Mouse (Mus musculus): ENCODE results near the gene Rab3gap1. TPM values are rescaled to one million over a fixed set of nuclear protein-coding genes. Genes with fewer than 3 reads are reported as not detected.
"Not testable (repeated sequence)": the region's sequence is repeated elsewhere in the genome, so short reads cannot be mapped to it uniquely, and the experiment has no call there.

Rab3gap1 gene
- polyA plus RNA-seq, 1 experiment from 2014 or later, result 25.8 TPM

GRCm38 (mm10) chr1:127943516-127943915, 74.9 kb downstream of the Rab3gap1 start:
- no peak overlapping the region for H3K4me3 ChIP-seq (ENCODE audit: low read depth, low read length)
- H3K36me3 ChIP-seq (ENCODE audit: control insufficient read depth, insufficient read depth, low read length), result peaks cover 36% of the 10 kb centered on the region
- no peak for ATAC-seq (replicated peaks; ENCODE audit: insufficient number of reproducible peaks, low FRiP score, low TSS enrichment)
- H3K9me3 ChIP-seq (replicated peaks; ENCODE audit: control insufficient read depth, low read length), result peaks cover 3% of the 10 kb centered on the region
- 79% methylated on average over 6 of the region's 6 CpGs for WGBS (ENCODE audit: insufficient replicate concordance)
- no peak overlapping the region for H3K9ac ChIP-seq (ENCODE audit: low read depth, low read length)
- H3K27me3 ChIP-seq (ENCODE audit: control insufficient read depth, insufficient read depth, low read length), result no peaks in the 10 kb centered on the region
- no peak overlapping the region for H3K4me2 ChIP-seq
- H3K27ac ChIP-seq (ENCODE audit: low read depth, low read length), result no peak overlapping the region
- no peaks in the 10 kb centered on the region for H3K4me1 ChIP-seq (ENCODE audit: control insufficient read depth, insufficient read depth, low read length)

DNA sequence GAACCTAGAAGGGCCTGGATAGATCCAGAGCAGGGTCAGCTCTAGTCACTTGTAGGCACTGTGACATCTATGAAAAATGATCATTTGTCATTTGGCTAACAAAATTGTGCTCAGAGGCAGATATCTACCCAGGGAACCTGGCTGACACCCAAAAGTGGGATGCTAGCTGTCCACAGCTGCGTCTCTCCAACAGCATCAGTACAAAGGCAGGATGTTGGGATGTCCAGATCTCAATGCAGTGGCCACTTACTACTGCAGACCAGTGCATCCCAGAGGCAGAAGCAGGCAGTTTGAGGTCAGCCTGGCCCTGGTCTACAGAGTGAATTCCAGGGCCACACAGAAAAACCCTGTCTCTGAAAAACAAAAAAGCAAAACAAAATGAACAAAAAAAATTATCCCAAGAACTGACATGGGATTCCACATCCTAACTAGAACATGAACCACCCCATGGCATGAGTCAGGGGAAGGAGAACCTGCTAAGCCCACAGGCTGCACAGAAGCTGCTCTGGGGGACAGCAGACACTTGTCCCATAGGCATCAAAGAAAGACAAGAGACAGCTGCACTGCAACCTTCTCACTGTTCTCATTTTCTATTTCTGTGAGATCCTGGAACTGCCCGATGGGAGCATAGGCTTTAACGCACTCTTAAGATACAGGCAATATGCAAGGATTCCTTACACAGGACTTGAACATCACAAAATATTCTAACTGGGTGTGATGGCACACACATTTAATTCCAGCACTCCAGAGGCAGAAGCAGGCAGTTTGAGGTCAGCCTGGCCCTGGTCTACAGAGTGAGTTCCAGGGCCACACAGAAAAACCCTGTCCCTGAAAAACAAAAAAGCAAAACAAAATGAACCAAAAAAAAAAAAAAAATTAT, 77.4 kb downstream of the Rab3gap1 start:
- Histone ChIP-seq H3K9ac (ENCODE audit: low read depth, low read length) (no peak overlapping the region), H3K36me3 (ENCODE audit: control insufficient read depth, insufficient read depth, low read length) (peaks cover 15% of the 10 kb centered on the region), H3K4me2 (no peak overlapping the region), H3K4me1 (ENCODE audit: control insufficient read depth, insufficient read depth, low read length) (no peaks in the 10 kb centered on the region; the same call in 1 of the 2 replicates), H3K27me3 (ENCODE audit: control insufficient read depth, insufficient read depth, low read length) (no peaks in the 10 kb centered on the region), H3K9me3 (replicated peaks; ENCODE audit: control insufficient read depth, low read length) (no peaks in the 10 kb centered on the region), H3K27ac (ENCODE audit: low read depth, low read length) (no peak overlapping the region), H3K4me3 (ENCODE audit: low read depth, low read length) (no peak overlapping the region)
- 73% methylated on average over 3 of the region's 3 CpGs for WGBS (ENCODE audit: insufficient replicate concordance)
- ATAC-seq (replicated peaks; ENCODE audit: insufficient number of reproducible peaks, low FRiP score, low TSS enrichment), result no peak

DNA sequence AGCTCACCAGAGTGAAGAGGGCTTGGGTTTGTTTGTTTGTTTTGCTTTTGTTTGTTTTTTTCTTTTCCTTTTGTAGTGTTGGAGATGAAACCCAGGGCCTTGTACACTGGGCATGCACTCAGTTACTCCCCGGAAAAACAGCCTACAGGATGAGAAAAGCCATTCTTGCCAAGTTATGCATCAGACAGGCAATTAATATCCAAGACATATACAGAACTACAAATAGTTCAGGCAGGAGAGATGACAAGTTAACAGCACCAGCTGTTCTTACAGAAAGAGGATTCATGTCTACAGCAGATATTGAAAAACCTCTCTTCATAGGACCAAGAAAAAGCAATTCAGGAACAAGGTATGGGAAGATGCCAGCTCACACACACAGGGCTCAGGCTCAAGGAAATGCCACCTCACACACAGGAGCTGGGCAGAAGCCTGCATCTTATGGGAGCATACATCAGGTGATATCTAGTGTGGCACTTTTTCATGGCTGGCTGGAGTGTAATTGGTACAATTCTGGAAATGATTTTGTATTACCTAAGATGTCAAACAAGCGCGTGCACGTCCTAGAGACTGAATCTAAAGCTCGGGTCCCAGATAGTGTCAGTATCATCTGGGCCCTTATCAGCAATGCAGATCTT, 78.2 kb downstream of the Rab3gap1 start:
- Histone ChIP-seq H3K27ac (ENCODE audit: low read depth, low read length) (no peak overlapping the region), H3K4me1 (ENCODE audit: control insufficient read depth, insufficient read depth, low read length) (no peaks in the 10 kb centered on the region; the same call in 1 of the 2 replicates), H3K36me3 (ENCODE audit: control insufficient read depth, insufficient read depth, low read length) (peaks cover 15% of the 10 kb centered on the region), H3K4me2 (no peak overlapping the region), H3K9ac (ENCODE audit: low read depth, low read length) (no peak overlapping the region), H3K9me3 (replicated peaks; ENCODE audit: control insufficient read depth, low read length) (no peaks in the 10 kb centered on the region), H3K27me3 (ENCODE audit: control insufficient read depth, insufficient read depth, low read length) (no peaks in the 10 kb centered on the region), H3K4me3 (ENCODE audit: low read depth, low read length) (no peak overlapping the region)
- 81% methylated on average over 5 of the region's 5 CpGs for WGBS (ENCODE audit: insufficient replicate concordance)
- ATAC-seq (replicated peaks; ENCODE audit: insufficient number of reproducible peaks, low FRiP score, low TSS enrichment), result no peak

DNA sequence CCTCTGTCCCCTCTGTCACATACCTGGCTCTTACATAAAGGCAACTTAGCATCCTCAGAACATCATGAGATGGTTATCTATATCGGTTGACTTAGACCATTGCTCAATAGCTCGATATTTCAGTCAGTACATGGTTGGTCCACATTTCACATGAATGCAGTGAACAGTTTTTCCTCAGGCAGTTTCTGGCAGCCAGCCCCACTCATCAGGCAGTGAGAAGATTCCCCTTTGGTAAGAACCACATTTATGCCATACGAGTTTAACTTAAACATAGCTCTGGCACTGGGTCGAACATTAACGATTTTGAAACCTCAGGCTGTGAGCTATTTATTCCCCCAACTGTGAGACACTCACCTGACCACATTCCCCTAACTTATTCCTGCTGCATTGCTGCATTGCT, 80.2 kb downstream of the Rab3gap1 start:
- Histone ChIP-seq H3K27me3 (ENCODE audit: control insufficient read depth, insufficient read depth, low read length) (no peaks in the 10 kb centered on the region), H3K27ac (ENCODE audit: low read depth, low read length) (no peak overlapping the region), H3K9ac (ENCODE audit: low read depth, low read length) (no peak overlapping the region), H3K4me1 (ENCODE audit: control insufficient read depth, insufficient read depth, low read length) (no peaks in the 10 kb centered on the region; the same call in 1 of the 2 replicates), H3K36me3 (ENCODE audit: control insufficient read depth, insufficient read depth, low read length) (peaks cover 6% of the 10 kb centered on the region), H3K9me3 (replicated peaks; ENCODE audit: control insufficient read depth, low read length) (no peaks in the 10 kb centered on the region), H3K4me3 (ENCODE audit: low read depth, low read length) (no peak overlapping the region), H3K4me2 (no peak overlapping the region)
- no peak for ATAC-seq (replicated peaks; ENCODE audit: insufficient number of reproducible peaks, low FRiP score, low TSS enrichment)
- WGBS (ENCODE audit: insufficient replicate concordance), result 83% methylated on average over 5 of the region's 5 CpGs

GRCm38 (mm10) chr1:127952276-127952675, 83.7 kb downstream of the Rab3gap1 start:
- no peak overlapping the region for H3K27ac ChIP-seq (ENCODE audit: low read depth, low read length)
- no peaks in the 10 kb centered on the region for H3K9me3 ChIP-seq (replicated peaks; ENCODE audit: control insufficient read depth, low read length)
- H3K4me2 ChIP-seq, result no peak overlapping the region
- H3K9ac ChIP-seq (ENCODE audit: low read depth, low read length), result no peak overlapping the region
- no peaks in the 10 kb centered on the region for H3K27me3 ChIP-seq (ENCODE audit: control insufficient read depth, insufficient read depth, low read length)
- ATAC-seq (replicated peaks; ENCODE audit: insufficient number of reproducible peaks, low FRiP score, low TSS enrichment), result no peak
- no peaks in the 10 kb centered on the region; the same call in 1 of the 2 replicates for H3K4me1 ChIP-seq (ENCODE audit: control insufficient read depth, insufficient read depth, low read length)
- H3K4me3 ChIP-seq (ENCODE audit: low read depth, low read length), result no peak overlapping the region
- WGBS (ENCODE audit: insufficient replicate concordance), result 87% methylated on average over 4 of the region's 4 CpGs
- no peaks in the 10 kb centered on the region; the same call in 1 of the 2 replicates for H3K36me3 ChIP-seq (ENCODE audit: control insufficient read depth, insufficient read depth, low read length)

- not testable (repeated sequence) for H3K4me2 ChIP-seq; H3K9me3 ChIP-seq (replicated peaks; ENCODE audit: control insufficient read depth, low read length); H3K36me3 ChIP-seq (ENCODE audit: control insufficient read depth, insufficient read depth, low read length); H3K4me3 ChIP-seq (ENCODE audit: low read depth, low read length); H3K9ac ChIP-seq (ENCODE audit: low read depth, low read length); H3K4me1 ChIP-seq (ENCODE audit: control insufficient read depth, insufficient read depth, low read length); ATAC-seq (replicated peaks; ENCODE audit: insufficient number of reproducible peaks, low FRiP score, low TSS enrichment); H3K27me3 ChIP-seq (ENCODE audit: control insufficient read depth, insufficient read depth, low read length); H3K27ac ChIP-seq (ENCODE audit: low read depth, low read length)
- 79% methylated on average over 4 of the region's 4 CpGs for WGBS (ENCODE audit: insufficient replicate concordance)
Observed at GRCm38 (mm10) chr1:127954198-127954597, 85.6 kb downstream of the Rab3gap1 start.

- H3K27me3 ChIP-seq (ENCODE audit: control insufficient read depth, insufficient read depth, low read length), result no peaks in the 10 kb centered on the region
- no peak overlapping the region for H3K9ac ChIP-seq (ENCODE audit: low read depth, low read length)
Observed at GRCm38 (mm10) chr1:127954800-127955199, 86.2 kb downstream of the Rab3gap1 start.

DNA sequence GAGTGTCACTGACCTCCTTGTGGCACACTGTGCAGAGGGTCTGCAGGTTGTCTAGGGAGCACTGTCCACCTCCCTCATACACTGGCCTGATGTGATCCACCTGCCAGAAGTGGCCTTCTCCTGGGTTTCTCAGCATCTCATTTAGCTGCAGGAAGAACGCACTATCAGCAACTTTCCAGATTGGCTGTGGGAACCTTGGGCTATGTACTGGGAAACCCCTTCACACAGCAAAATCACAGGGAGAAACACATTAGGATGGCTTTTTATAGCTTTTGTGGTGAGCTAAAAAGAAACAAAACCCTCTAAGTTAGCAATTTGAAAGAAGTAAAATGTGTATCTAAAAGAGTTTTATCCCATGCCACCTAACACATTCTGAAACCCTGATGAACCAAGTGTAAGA, 88.0 kb downstream of the Rab3gap1 start:
- Histone ChIP-seq H3K27ac (ENCODE audit: low read depth, low read length) (no peak overlapping the region), H3K36me3 (ENCODE audit: control insufficient read depth, insufficient read depth, low read length) (peaks cover 2% of the 10 kb centered on the region; the same call in 1 of the 2 replicates), H3K27me3 (ENCODE audit: control insufficient read depth, insufficient read depth, low read length) (no peaks in the 10 kb centered on the region), H3K9me3 (replicated peaks; ENCODE audit: control insufficient read depth, low read length) (no peaks in the 10 kb centered on the region), H3K4me3 (ENCODE audit: low read depth, low read length) (no peak overlapping the region), H3K4me2 (no peak overlapping the region), H3K4me1 (ENCODE audit: control insufficient read depth, insufficient read depth, low read length) (peaks cover 5% of the 10 kb centered on the region; the same call in 1 of the 2 replicates), H3K9ac (ENCODE audit: low read depth, low read length) (no peak overlapping the region)
- ATAC-seq (replicated peaks; ENCODE audit: insufficient number of reproducible peaks, low FRiP score, low TSS enrichment), result no peak
- 90% methylated on average over 1 of the region's 1 CpGs for WGBS (ENCODE audit: insufficient replicate concordance)

More at GRCm38 (mm10) chr1:127954800-127955199, 86.2 kb downstream of the Rab3gap1 start:
- no peak overlapping the region for H3K4me2 ChIP-seq
- ATAC-seq (replicated peaks; ENCODE audit: insufficient number of reproducible peaks, low FRiP score, low TSS enrichment), result no peak
- H3K4me3 ChIP-seq (ENCODE audit: low read depth, low read length), result no peak overlapping the region
- H3K36me3 ChIP-seq (ENCODE audit: control insufficient read depth, insufficient read depth, low read length), result peaks cover 1% of the 10 kb centered on the region; the same call in 1 of the 2 replicates
- peaks cover 5% of the 10 kb centered on the region; the same call in 1 of the 2 replicates for H3K4me1 ChIP-seq (ENCODE audit: control insufficient read depth, insufficient read depth, low read length)
- no peaks in the 10 kb centered on the region for H3K9me3 ChIP-seq (replicated peaks; ENCODE audit: control insufficient read depth, low read length)
- no peak overlapping the region for H3K27ac ChIP-seq (ENCODE audit: low read depth, low read length)
- 81% methylated on average over 4 of the region's 4 CpGs for WGBS (ENCODE audit: insufficient replicate concordance)
